Mouse (Mus musculus) erythroblast, embryonic 14.5 days (primary cell): ENCODE results near the gene Neurod2.

Experiments
- GATA1 ChIP-seq: IDR thresholded peaks from 2 replicates; pipeline ENCODE4 v1.6.1; 2012; ENCODE audit warnings: low read length, inconsistent platforms, mixed read lengths
- TAL1 ChIP-seq: IDR thresholded peaks from 3 replicates; pipeline ENCODE4 v1.6.1; 2012; ENCODE audit warnings: low read length, inconsistent platforms, mixed read lengths

GRCm38 (mm10) chr11:98371556-98372240 lies 42.2 kb upstream of the Neurod2 start:
- TF ChIP-seq GATA1 = no peak
- TF ChIP-seq TAL1 = no peak
